In genomic region chr15:94254091-94254860, GRCm38 (mm10) we compare ENCODE assay signal across 8 mouse cellular contexts.
DNase-seq lines count a peak whose midpoint lies in the region; ATAC-seq and TF ChIP-seq lines count a peak whose summit lies in the region.

No protein-coding gene starts in this region.

- TF ChIP-seq CTCF in heart, adult 2 months (IDR thresholded peaks at IDR 0.05): peak; percentile 28

- H3K4me1 ChIP-seq in heart, adult 2 months (ENCODE audit: control insufficient read depth, insufficient read depth, low read length): peaks cover 1% of the 10 kb centered on the region; the same call in 1 of the 2 replicates
- no peaks in the 10 kb centered on the region for H3K4me1 ChIP-seq in midbrain, embryonic 14.5 days (ENCODE audit: control insufficient read depth, insufficient read depth, low read length)
- H3K4me1 ChIP-seq in midbrain, embryonic 11.5 days (ENCODE audit: control insufficient read depth, insufficient read depth, low read length): no peaks in the 10 kb centered on the region

- no peak overlapping the region for H3K4me2 ChIP-seq in midbrain, embryonic 14.5 days (ENCODE audit: low read length)
- no peak overlapping the region for H3K4me2 ChIP-seq in midbrain, embryonic 11.5 days

- H3K79me2 ChIP-seq in heart, adult 2 months (replicated peaks; ENCODE audit: control insufficient read depth, insufficient read depth, low read length): no peaks in the 10 kb centered on the region

- no peak for DNase-seq in heart, adult 2 months
- no peak for DNase-seq in heart, adult 8-10 months (ENCODE audit: low spot score)
- DNase-seq in midbrain, embryonic 14.5 days: peak; percentile 64
- DNase-seq in midbrain, embryonic 11.5 days (ENCODE audit: low spot score, missing footprints): no peak
- DNase-seq in layer of hippocampus, adult 18-20 months (ENCODE audit: low spot score in 2 of 2): peak; percentile 25 to 72
- DNase-seq in right cerebral cortex, postnatal 25 days: peak; percentile 44
- no peak for DNase-seq in natural killer cell, adult 2 months (ENCODE audit: low spot score in 2 of 2)
- DNase-seq in urinary bladder, postnatal 36 days (ENCODE audit: low spot score in 2 of 2): no peak

- no peaks in the 10 kb centered on the region for H3K27me3 ChIP-seq in heart, adult 2 months (ENCODE audit: control insufficient read depth, insufficient read depth, low read length)
- no peaks in the 10 kb centered on the region for H3K27me3 ChIP-seq in midbrain, embryonic 14.5 days (ENCODE audit: control insufficient read depth, insufficient read depth, low read length)
- no peaks in the 10 kb centered on the region for H3K27me3 ChIP-seq in midbrain, embryonic 11.5 days (ENCODE audit: control insufficient read depth, insufficient read depth, low read length)

- no peaks in the 10 kb centered on the region for H3K9me3 ChIP-seq in midbrain, embryonic 14.5 days (ENCODE audit: control insufficient read depth, low read length)
- no peaks in the 10 kb centered on the region for H3K9me3 ChIP-seq in midbrain, embryonic 11.5 days (ENCODE audit: control insufficient read depth, low read length)

- no peak overlapping the region for H3K27ac ChIP-seq in heart, adult 2 months
- H3K27ac ChIP-seq in midbrain, embryonic 14.5 days (replicated peaks; ENCODE audit: low read depth, low read length): no peak overlapping the region
- H3K27ac ChIP-seq in midbrain, embryonic 11.5 days (ENCODE audit: low read depth, low read length): no peak overlapping the region

- peak; percentile 60; the same call in 1 of the 2 replicates for ATAC-seq in midbrain, embryonic 14.5 days (ENCODE audit: low FRiP score, low TSS enrichment)
- no peak for ATAC-seq in midbrain, embryonic 11.5 days (ENCODE audit: low FRiP score)

- intact Hi-C loops in heart, adult 2 months (cut with DNase I): loop anchor here (5.0 kb wide), 1 partner anchor 37 kb away; no protein-coding TSS in a partner anchor

- 80% methylated on average over 14 of the region's 14 CpGs for WGBS in heart, adult 2 months
- WGBS in midbrain, embryonic 14.5 days: 78% methylated on average over 14 of the region's 14 CpGs
- 84% methylated on average over 14 of the region's 14 CpGs for WGBS in midbrain, embryonic 11.5 days

- no peak for TF ChIP-seq POLR2A in heart, adult 2 months (IDR thresholded peaks at IDR 0.05; ENCODE audit: insufficient read depth, low read depth, low read length)

- no peak for TF ChIP-seq EP300 in heart, adult 2 months (IDR thresholded peaks at IDR 0.05; ENCODE audit: insufficient read depth, low read depth, low read length)

- H3K36me3 ChIP-seq in heart, adult 2 months (ENCODE audit: control insufficient read depth, insufficient read depth, low read length): no peaks in the 10 kb centered on the region
- no peaks in the 10 kb centered on the region for H3K36me3 ChIP-seq in midbrain, embryonic 14.5 days (ENCODE audit: control insufficient read depth, insufficient read depth, low read length)
- H3K36me3 ChIP-seq in midbrain, embryonic 11.5 days (ENCODE audit: control insufficient read depth, insufficient read depth, low read length): no peaks in the 10 kb centered on the region

- H3K4me3 ChIP-seq in heart, adult 2 months: no peak overlapping the region
- H3K4me3 ChIP-seq in midbrain, embryonic 14.5 days (replicated peaks; ENCODE audit: low read depth, low read length): no peak overlapping the region
- no peak overlapping the region for H3K4me3 ChIP-seq in midbrain, embryonic 11.5 days (ENCODE audit: low read depth, low read length)

- no peak overlapping the region for H3K9ac ChIP-seq in heart, adult 2 months (ENCODE audit: low read depth, low read length)
- H3K9ac ChIP-seq in midbrain, embryonic 14.5 days (replicated peaks; ENCODE audit: low read length): no peak overlapping the region
- H3K9ac ChIP-seq in midbrain, embryonic 11.5 days (ENCODE audit: low read length): no peak overlapping the region

Comparison
In these comparisons a context has a peak if more than half of its experiments do, and no peak if none do; other contexts are left out.
1. DNase-seq: peak in midbrain, embryonic 14.5 days (single experiment), layer of hippocampus, adult 18-20 months (2 of 2) and right cerebral cortex, postnatal 25 days (single experiment); none in heart, adult 2 months (0 of 2), heart, adult 8-10 months (single experiment), midbrain, embryonic 11.5 days (single experiment), natural killer cell, adult 2 months (0 of 2) and urinary bladder, postnatal 36 days (0 of 2).